23 mouse cellular contexts compared by ENCODE assay signal in genomic region chr2:31863766-31864165, GRCm38 (mm10). TPM values are rescaled to one million over a fixed set of nuclear protein-coding genes. Genes with fewer than 3 reads are reported as not detected.
A peak's percentile ranks its signal among the peaks of the same experiment; 100 is the strongest.
DNase-seq lines count a peak whose midpoint lies in the region; ATAC-seq lines count a peak whose summit lies in the region.
"Had no signal": no experiment of that assay in that cellular context is flagged by ENCODE, and none has a peak within 500 bp of the region (broad histone marks: within the 10 kb centered on the region; RNA-seq: fewer than 3 reads in every experiment).

No protein-coding gene starts in this region.

- no peak overlapping the region for H3K9ac ChIP-seq in kidney, embryonic 15.5 days
- H3K9ac ChIP-seq in midbrain, embryonic 16.5 days (ENCODE audit: low read depth, low read length), result no peak overlapping the region
- H3K9ac ChIP-seq: embryonic facial prominence, embryonic 13.5 days; embryonic facial prominence, embryonic 15.5 days; forebrain, embryonic 12.5 days had no signal

- DNase-seq in kidney, adult 11 months, result peak; percentile 29
- peak; percentile 51 for DNase-seq in kidney, adult 9 months
- no peak for DNase-seq in kidney, adult 18-20 months
- no peak for DNase-seq in midbrain, embryonic 10.5 days (ENCODE audit: low spot score)
- DNase-seq: adrenal gland, adult 2 months; adrenal gland, postnatal 10 days; adrenal gland, postnatal 25 days; cerebellum, adult 11 months; cerebellum, adult 18-20 months; cerebellum, adult 8-10 months; cerebellum, adult 9-11 months; cerebellum, postnatal 14 days; cerebellum, postnatal 36 days; embryo, embryonic 11 days had no signal

- peaks cover 28% of the 10 kb centered on the region for H3K4me1 ChIP-seq in kidney, embryonic 15.5 days
- peaks cover 34% of the 10 kb centered on the region for H3K4me1 ChIP-seq in midbrain, embryonic 10.5 days
- H3K4me1 ChIP-seq in midbrain, embryonic 16.5 days (ENCODE audit: control insufficient read depth, insufficient read depth, low read length), result peaks cover 17% of the 10 kb centered on the region

- ATAC-seq in kidney, embryonic 15.5 days (replicated peaks; ENCODE audit: low FRiP score), result no peak
- ATAC-seq in midbrain, embryonic 16.5 days, result no peak
- ATAC-seq: forebrain, embryonic 14.5 days; forebrain, embryonic 16.5 days had no signal

- peaks cover 10% of the 10 kb centered on the region; the same call in 1 of the 2 replicates for H3K27me3 ChIP-seq in kidney, embryonic 15.5 days
- H3K27me3 ChIP-seq in midbrain, embryonic 10.5 days (ENCODE audit: low read depth, poor library complexity, severe bottlenecking), result peaks cover 24% of the 10 kb centered on the region
- H3K27me3 ChIP-seq in midbrain, embryonic 16.5 days (ENCODE audit: control insufficient read depth, insufficient read depth, low read depth, low read length), result no peaks in the 10 kb centered on the region
- H3K27me3 ChIP-seq: embryonic facial prominence, embryonic 15.5 days had no signal

- H3K4me3 ChIP-seq in kidney, embryonic 15.5 days (replicated peaks), result no peak overlapping the region
- no peak overlapping the region for H3K4me3 ChIP-seq in midbrain, embryonic 10.5 days
- H3K4me3 ChIP-seq in midbrain, embryonic 16.5 days (ENCODE audit: low read depth, low read length), result no peak overlapping the region
- H3K4me3 ChIP-seq: embryonic facial prominence, embryonic 13.5 days; embryonic facial prominence, embryonic 15.5 days; erythroblast, embryonic 14.5 days; forebrain, embryonic 10.5 days; forebrain, embryonic 12.5 days had no signal

- H3K4me2 ChIP-seq in kidney, embryonic 15.5 days, result no peak overlapping the region
- H3K4me2 ChIP-seq in midbrain, embryonic 16.5 days (ENCODE audit: low read length), result no peak overlapping the region
- H3K4me2 ChIP-seq: embryonic facial prominence, embryonic 13.5 days; embryonic facial prominence, embryonic 15.5 days; forebrain, embryonic 12.5 days had no signal

- no peaks in the 10 kb centered on the region for H3K9me3 ChIP-seq in kidney, embryonic 15.5 days (replicated peaks)
- H3K9me3 ChIP-seq in midbrain, embryonic 10.5 days (replicated peaks), result no peaks in the 10 kb centered on the region
- no peaks in the 10 kb centered on the region; the same call in 1 of the 2 replicates for H3K9me3 ChIP-seq in midbrain, embryonic 16.5 days (replicated peaks; ENCODE audit: control insufficient read depth, low read length, poor library complexity, severe bottlenecking)
- H3K9me3 ChIP-seq: embryonic facial prominence, embryonic 13.5 days; embryonic facial prominence, embryonic 15.5 days; forebrain, embryonic 10.5 days; forebrain, embryonic 12.5 days had no signal

- 89% methylated on average over 1 of the region's 1 CpGs for WGBS in kidney, embryonic 15.5 days
- 89% methylated on average over 1 of the region's 1 CpGs for WGBS in midbrain, embryonic 10.5 days
- WGBS in midbrain, embryonic 16.5 days, result 69% methylated on average over 1 of the region's 1 CpGs

- no peak overlapping the region for H3K27ac ChIP-seq in kidney, embryonic 15.5 days
- H3K27ac ChIP-seq in midbrain, embryonic 10.5 days (replicated peaks), result 0 out of 2 replicates have a peak overlapping the region, but pooled peaks have one; percentile 3
- no peak overlapping the region for H3K27ac ChIP-seq in midbrain, embryonic 16.5 days (ENCODE audit: low read length)
- H3K27ac ChIP-seq: embryonic facial prominence, embryonic 13.5 days; embryonic facial prominence, embryonic 15.5 days; forebrain, embryonic 10.5 days; forebrain, embryonic 12.5 days had no signal

- H3K36me3 ChIP-seq in kidney, embryonic 15.5 days, result no peaks in the 10 kb centered on the region
- H3K36me3 ChIP-seq in midbrain, embryonic 10.5 days, result no peaks in the 10 kb centered on the region
- H3K36me3 ChIP-seq in midbrain, embryonic 16.5 days (ENCODE audit: control insufficient read depth, insufficient read depth, low read length), result no peaks in the 10 kb centered on the region
- H3K36me3 ChIP-seq: embryonic facial prominence, embryonic 13.5 days; embryonic facial prominence, embryonic 15.5 days; forebrain, embryonic 10.5 days; forebrain, embryonic 12.5 days had no signal

RNA-seq across cellular contexts. Expression of gene Fibcd1, which starts 18.0 kb away (rescaled TPM):
- 1.2 and 1.6 TPM in 2 replicates for polyA plus RNA-seq in kidney, embryonic 15.5 days (2015; fragmentation: Nextera tagmentation; extraction: Ambion mirVana)
- polyA plus RNA-seq in midbrain, embryonic 10.5 days (2016; fragmentation: Nextera tagmentation; extraction: Ambion mirVana), result 1.2 and 1.5 TPM in 2 replicates
- polyA plus RNA-seq in midbrain, embryonic 16.5 days (2015; fragmentation: Nextera tagmentation; extraction: Ambion mirVana), result 16.4 and 20.9 TPM in 2 replicates
- polyA plus RNA-seq: erythroblast, embryonic 14.5 days had no signal

RNA-seq across cellular contexts. Expression of gene Lamc3, which starts 23.3 kb away (rescaled TPM):
- 3.5 and 4.5 TPM in 2 replicates for polyA plus RNA-seq in kidney, embryonic 15.5 days (2015; fragmentation: Nextera tagmentation; extraction: Ambion mirVana)
- polyA plus RNA-seq in midbrain, embryonic 10.5 days (2016; fragmentation: Nextera tagmentation; extraction: Ambion mirVana), result 12.3 and 15.7 TPM in 2 replicates
- 3.9 and 4.0 TPM in 2 replicates for polyA plus RNA-seq in midbrain, embryonic 16.5 days (2015; fragmentation: Nextera tagmentation; extraction: Ambion mirVana)
- polyA plus RNA-seq: erythroblast, embryonic 14.5 days had no signal

RNA-seq across cellular contexts. Expression of gene Qrfp, which starts 53.4 kb away (rescaled TPM):
- 0.08 TPM in 1 of 2 replicates, not detected in the other for polyA plus RNA-seq in kidney, embryonic 15.5 days (2015; fragmentation: Nextera tagmentation; extraction: Ambion mirVana)
- 0.05 and 0.17 TPM in 2 replicates for polyA plus RNA-seq in midbrain, embryonic 10.5 days (2016; fragmentation: Nextera tagmentation; extraction: Ambion mirVana)
- 0.14 and 0.18 TPM in 2 replicates for polyA plus RNA-seq in midbrain, embryonic 16.5 days (2015; fragmentation: Nextera tagmentation; extraction: Ambion mirVana)
- polyA plus RNA-seq: adrenal gland, adult 2 months; erythroblast, embryonic 14.5 days; forebrain, embryonic 12.5 days had no signal

Comparison
In these comparisons a context has a peak if more than half of its experiments do, and no peak if none do; other contexts are left out.
1. DNase-seq: peak in kidney, adult 11 months (single experiment) and kidney, adult 9 months (single experiment); none in kidney, adult 18-20 months (single experiment) and midbrain, embryonic 10.5 days (single experiment).